Mouse (Mus musculus): ENCODE results near the gene Ybx1. TPM values are rescaled to one million over a fixed set of nuclear protein-coding genes. Genes with fewer than 3 reads are reported as not detected.

Gene Ybx1
- polyA plus RNA-seq, 1 experiment, result 867 TPM

DNA sequence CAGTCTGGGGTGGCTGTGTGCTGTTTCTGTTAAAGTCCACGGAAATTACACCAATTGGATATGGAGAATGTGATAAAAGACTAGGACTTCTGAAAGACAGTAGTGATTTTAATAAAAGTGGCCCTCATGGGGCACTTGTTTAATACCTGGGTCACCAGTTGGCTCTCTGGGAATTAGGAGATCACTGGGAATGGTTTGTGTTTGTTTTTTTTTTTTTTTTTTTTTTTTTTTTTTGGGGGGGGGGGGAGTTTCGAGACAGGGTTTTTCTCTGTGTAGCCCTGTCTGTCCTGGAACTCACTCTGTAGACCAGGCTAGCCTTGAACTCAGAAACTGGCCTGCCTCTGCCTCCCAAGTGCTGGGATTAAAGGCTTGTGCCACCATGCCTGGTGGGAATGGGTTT is 18.7 kb downstream of the Ybx1 start:
- Histone ChIP-seq H3K4me1 (ENCODE audit: control insufficient read depth, insufficient read depth, low read length) (no peaks in the 10 kb centered on the region), H3K27ac (ENCODE audit: insufficient read depth, low read length) (no peak overlapping the region), H3K4me3 (ENCODE audit: insufficient read depth, low read length) (no peak overlapping the region)
- TF ChIP-seq CTCF (IDR thresholded peaks at IDR 0.05; ENCODE audit: borderline replicate concordance, insufficient read depth, low read length) (no peak), POLR2A (IDR thresholded peaks at IDR 0.05; ENCODE audit: low read depth, low read length) (no peak)

DNA sequence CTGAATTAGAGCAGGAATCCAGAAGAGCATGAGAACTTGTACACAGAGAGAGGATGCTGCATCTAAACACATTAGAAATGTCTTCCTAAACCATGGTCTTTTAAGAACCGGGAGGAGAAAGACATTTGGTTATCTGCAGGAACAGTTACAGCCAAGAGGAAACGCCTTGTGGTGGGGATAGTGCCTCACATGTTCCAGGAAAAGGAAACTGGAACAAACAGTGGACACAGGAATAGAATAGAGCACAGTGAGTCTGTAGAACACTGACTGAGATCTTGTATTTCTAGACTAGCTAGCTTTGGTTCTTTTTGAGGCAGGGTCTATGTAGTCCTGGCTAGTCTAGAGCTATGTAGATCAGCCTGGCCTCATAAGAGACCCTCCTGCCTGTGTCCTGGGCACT is 19.2 kb downstream of the Ybx1 start:
- no peak overlapping the region for H3K4me3 ChIP-seq (ENCODE audit: insufficient read depth, low read length)
- H3K4me1 ChIP-seq (ENCODE audit: control insufficient read depth, insufficient read depth, low read length), result no peaks in the 10 kb centered on the region
- TF ChIP-seq CTCF (IDR thresholded peaks at IDR 0.05; ENCODE audit: borderline replicate concordance, insufficient read depth, low read length) (no peak), POLR2A (IDR thresholded peaks at IDR 0.05; ENCODE audit: low read depth, low read length) (no peak)
- no peak overlapping the region for H3K27ac ChIP-seq (ENCODE audit: insufficient read depth, low read length)

DNA sequence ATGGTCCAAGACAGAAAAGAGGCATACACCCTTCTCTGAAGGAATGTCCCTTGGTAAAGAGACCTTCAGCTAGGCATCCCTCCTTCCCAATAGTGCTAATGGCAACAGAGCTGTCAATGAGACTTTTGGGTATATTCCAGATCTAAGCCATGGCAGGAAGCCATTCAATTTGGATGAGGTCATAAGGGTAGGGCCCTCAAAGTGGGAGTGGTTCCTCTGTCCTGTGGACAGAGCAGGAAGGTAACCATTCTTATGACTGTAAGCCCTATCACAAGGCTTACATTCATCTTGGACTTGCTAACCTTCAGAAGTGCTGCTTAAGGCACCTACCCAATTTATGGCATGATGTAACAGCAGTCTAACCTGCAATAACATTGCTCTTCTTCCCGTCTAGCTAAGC is 19.8 kb downstream of the Ybx1 start:
- no peak for TF ChIP-seq POLR2A (IDR thresholded peaks at IDR 0.05; ENCODE audit: low read depth, low read length)
- TF ChIP-seq CTCF (IDR thresholded peaks at IDR 0.05; ENCODE audit: borderline replicate concordance, insufficient read depth, low read length), result no peak
- Histone ChIP-seq H3K27ac (ENCODE audit: insufficient read depth, low read length) (no peak overlapping the region), H3K4me3 (ENCODE audit: insufficient read depth, low read length) (no peak overlapping the region), H3K4me1 (ENCODE audit: control insufficient read depth, insufficient read depth, low read length) (no peaks in the 10 kb centered on the region)

DNA sequence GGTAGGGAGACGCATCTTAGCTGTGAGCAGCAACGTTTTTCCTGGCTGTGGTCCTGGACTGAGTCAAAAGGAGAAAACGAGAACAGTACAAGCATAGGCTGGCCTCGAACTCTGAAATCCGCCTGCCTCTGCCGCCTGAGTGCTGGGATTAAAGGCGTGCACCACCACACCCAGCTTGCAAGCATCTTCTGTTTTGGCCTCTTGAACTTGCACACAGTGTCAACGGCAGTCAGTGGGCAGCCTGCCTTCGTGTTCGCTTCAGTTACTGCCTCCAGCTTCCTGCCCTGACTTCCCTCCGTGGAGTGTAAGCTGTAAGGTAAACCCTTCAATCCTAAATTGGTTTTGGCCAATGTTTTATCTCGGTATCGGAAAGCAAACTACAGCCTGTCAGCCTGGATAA is 27.8 kb downstream of the Ybx1 start:
- H3K4me1 ChIP-seq (ENCODE audit: control insufficient read depth, insufficient read depth, low read length), result no peaks in the 10 kb centered on the region
- no peak for TF ChIP-seq POLR2A (IDR thresholded peaks at IDR 0.05; ENCODE audit: low read depth, low read length)
- no peak for TF ChIP-seq CTCF (IDR thresholded peaks at IDR 0.05; ENCODE audit: borderline replicate concordance, insufficient read depth, low read length)
- no peak overlapping the region for H3K4me3 ChIP-seq (ENCODE audit: insufficient read depth, low read length)
- H3K27ac ChIP-seq (ENCODE audit: insufficient read depth, low read length), result no peak overlapping the region

DNA sequence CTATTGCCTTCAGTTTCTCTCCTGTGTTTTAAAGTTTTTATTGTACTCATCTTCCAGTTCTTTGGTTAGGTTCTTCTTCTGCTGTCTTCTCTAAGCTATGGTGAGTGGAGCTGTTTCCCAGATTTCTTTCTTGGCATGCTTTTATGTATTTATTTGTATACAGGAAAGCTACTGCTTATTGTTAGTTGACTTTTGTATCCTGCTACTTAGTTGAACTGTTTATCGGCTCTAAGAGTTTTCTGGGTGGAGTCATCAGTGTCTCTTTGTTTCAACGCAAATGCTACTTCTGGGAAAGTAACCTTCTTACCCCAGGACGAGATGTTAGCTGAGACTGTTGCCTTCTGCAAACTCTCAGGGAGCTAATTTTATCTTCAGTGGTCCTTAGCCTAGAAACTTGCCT is 30.9 kb downstream of the Ybx1 start:
- Histone ChIP-seq H3K4me1 (ENCODE audit: control insufficient read depth, insufficient read depth, low read length) (no peaks in the 10 kb centered on the region), H3K4me3 (ENCODE audit: insufficient read depth, low read length) (no peak overlapping the region), H3K27ac (ENCODE audit: insufficient read depth, low read length) (no peak overlapping the region)
- no peak for TF ChIP-seq POLR2A (IDR thresholded peaks at IDR 0.05; ENCODE audit: low read depth, low read length)
- no peak for TF ChIP-seq CTCF (IDR thresholded peaks at IDR 0.05; ENCODE audit: borderline replicate concordance, insufficient read depth, low read length)

DNA sequence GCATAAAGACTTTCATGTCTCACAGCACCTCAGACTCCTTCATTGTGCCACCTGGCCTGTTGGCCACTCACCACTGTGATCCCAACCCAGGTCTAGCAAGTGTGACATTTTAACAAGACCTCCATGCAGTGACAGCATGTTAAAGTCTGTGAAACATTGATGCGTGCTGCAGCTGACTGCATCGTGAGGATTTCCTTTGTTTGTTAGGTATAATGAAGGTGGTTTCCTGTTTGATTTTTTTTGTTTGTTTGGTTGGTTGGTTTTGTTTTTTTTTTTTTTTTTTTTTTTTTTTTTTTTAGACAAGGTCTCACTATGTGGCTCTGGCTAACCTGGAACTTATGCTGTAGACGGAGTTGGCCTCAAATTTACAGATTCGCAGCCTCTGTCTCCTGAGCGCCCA is 31.9 kb downstream of the Ybx1 start:
- no peaks in the 10 kb centered on the region for H3K4me1 ChIP-seq (ENCODE audit: control insufficient read depth, insufficient read depth, low read length)
- no peak for TF ChIP-seq CTCF (IDR thresholded peaks at IDR 0.05; ENCODE audit: borderline replicate concordance, insufficient read depth, low read length)
- no peak for TF ChIP-seq POLR2A (IDR thresholded peaks at IDR 0.05; ENCODE audit: low read depth, low read length)
- H3K27ac ChIP-seq (ENCODE audit: insufficient read depth, low read length), result no peak overlapping the region
- no peak overlapping the region for H3K4me3 ChIP-seq (ENCODE audit: insufficient read depth, low read length)

DNA sequence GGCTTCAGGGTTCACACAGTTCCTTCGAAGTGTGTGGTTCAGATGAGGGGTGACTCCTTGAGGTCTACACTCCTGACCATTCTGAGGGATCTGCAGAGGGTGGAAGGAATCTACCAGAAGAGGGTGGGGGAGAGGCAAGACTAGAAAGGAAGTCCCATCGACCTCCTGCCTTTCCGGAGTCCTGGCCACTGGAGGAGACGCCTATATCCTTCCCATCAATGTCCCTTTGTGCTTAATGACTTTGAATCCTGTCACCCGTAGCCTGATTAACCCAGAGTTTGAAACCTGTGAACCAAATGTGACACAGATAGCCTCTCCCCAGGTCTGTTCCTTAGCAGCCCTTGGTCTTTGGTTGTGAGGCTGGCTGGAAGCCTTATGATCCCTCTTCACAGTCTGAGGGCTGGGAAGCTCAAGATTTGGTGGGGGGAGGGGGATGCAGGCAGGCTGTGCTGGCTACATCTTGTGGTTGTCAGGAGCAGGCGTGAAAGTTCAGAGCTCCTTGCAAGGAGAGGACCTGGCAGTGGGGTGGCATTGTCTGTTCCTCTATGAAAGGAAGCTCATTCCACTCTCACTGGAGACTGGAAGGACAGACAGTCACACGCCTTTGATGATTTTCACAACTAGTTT is 33.2 kb downstream of the Ybx1 start:
- H3K4me1 ChIP-seq (ENCODE audit: control insufficient read depth, insufficient read depth, low read length), result no peaks in the 10 kb centered on the region
- H3K4me3 ChIP-seq (ENCODE audit: insufficient read depth, low read length), result no peak overlapping the region
- H3K27ac ChIP-seq (ENCODE audit: insufficient read depth, low read length), result no peak overlapping the region
- no peak for TF ChIP-seq POLR2A (IDR thresholded peaks at IDR 0.05; ENCODE audit: low read depth, low read length)
- no peak for TF ChIP-seq CTCF (IDR thresholded peaks at IDR 0.05; ENCODE audit: borderline replicate concordance, insufficient read depth, low read length)

DNA sequence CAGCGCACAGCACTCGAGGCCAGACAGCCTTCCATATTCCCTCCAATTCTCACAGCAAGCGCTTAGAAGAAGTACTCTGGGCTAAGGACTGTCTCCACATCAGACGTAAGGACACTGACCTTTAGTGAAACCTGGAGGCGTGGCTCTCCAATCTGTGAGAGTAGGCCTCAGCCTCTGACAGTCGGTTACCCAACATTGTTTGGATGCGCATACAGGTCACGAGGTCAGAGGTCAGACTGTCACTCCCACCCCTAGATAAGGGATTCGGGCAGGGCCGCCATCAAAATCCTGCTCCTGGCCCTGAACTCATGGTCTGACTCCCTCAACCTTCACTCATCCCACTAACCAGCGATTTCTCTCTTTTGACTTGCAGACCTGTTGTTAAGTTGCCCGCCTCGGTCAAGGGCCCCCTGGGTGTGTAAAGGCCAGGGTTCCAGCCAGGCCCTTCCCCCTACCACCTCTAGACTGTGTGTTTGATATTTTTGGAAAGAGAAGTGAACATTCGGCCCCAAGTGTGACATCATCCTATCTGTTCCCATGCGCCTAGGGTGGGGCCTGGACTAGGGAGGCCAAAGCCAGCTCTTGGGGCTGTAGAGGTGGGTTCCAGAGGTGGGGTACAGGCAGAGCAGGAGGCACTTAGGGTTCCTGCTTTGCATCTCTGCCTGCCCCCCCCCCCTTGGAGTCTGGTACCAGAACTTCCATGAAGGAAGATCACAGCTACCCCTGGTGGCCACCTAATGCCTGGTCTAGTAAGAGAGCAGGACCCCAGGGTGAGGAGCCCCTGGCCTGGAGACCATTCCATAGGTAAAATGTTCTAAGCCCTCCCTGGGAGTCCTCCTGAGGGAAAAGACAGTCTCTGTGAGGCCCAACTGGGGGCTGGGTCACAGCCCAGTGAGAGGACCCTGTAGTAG is 34.8 kb downstream of the Ybx1 start:
- Histone ChIP-seq H3K4me3 (ENCODE audit: insufficient read depth, low read length) (no peak overlapping the region), H3K27ac (ENCODE audit: insufficient read depth, low read length) (no peak overlapping the region), H3K4me1 (ENCODE audit: control insufficient read depth, insufficient read depth, low read length) (no peaks in the 10 kb centered on the region)
- TF ChIP-seq POLR2A (IDR thresholded peaks at IDR 0.05; ENCODE audit: low read depth, low read length) (no peak), CTCF (IDR thresholded peaks at IDR 0.05; ENCODE audit: borderline replicate concordance, insufficient read depth, low read length) (no peak)

DNA sequence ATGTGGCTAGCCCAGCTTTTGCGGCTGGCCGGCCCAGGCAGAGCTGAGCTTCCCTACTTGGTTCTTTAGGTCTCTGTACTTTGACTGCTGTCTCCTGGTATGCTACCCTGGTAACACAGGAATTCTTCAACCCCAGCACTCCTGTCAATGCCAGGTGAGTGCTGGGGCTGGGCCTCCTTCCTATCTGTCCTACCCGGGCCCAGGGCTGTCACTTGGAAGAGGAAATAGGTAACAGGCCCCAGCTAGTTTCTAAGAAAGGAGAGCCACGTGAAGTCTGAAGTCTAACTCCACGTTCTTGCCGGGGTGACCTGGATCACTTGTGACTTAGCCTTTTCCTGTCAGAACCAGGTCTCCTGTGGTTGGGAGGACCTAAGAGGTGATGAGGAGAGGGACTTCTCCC is 37.3 kb downstream of the Ybx1 start:
- H3K4me1 ChIP-seq (ENCODE audit: control insufficient read depth, insufficient read depth, low read length), result 0 out of 2 replicates have a peak, but pooled peaks cover 5% of the 10 kb centered on the region
- H3K27ac ChIP-seq (ENCODE audit: insufficient read depth, low read length), result no peak overlapping the region
- TF ChIP-seq CTCF (IDR thresholded peaks at IDR 0.05; ENCODE audit: borderline replicate concordance, insufficient read depth, low read length), result no peak
- no peak for TF ChIP-seq POLR2A (IDR thresholded peaks at IDR 0.05; ENCODE audit: low read depth, low read length)
- no peak overlapping the region for H3K4me3 ChIP-seq (ENCODE audit: insufficient read depth, low read length)

DNA sequence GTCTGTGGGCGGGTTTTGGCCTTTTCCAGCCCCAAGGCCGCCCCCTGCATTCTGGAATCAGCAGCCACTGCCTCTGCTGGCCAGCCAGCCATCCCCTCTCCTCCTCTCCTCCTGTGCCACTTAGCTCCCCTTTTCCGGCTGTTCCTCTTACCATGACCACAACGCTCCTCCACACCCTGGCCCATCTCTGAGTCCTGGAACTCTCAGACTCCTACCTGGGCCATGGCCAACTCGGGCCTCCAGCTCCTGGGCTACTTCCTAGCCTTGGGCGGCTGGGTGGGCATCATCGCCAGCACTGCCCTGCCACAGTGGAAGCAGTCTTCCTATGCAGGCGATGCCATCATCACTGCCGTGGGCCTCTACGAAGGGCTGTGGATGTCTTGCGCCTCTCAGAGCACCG is 39.1 kb downstream of the Ybx1 start, which contains the start of gene Cldn19:
Cldn19 (plus strand) TSS at position 64 of the 400 bp plus-strand sequence.
- no peak within 1 kb of the TSS for H3K27ac ChIP-seq (ENCODE audit: insufficient read depth, low read length)
- H3K4me3 ChIP-seq (ENCODE audit: insufficient read depth, low read length), result no peak within 1 kb of the TSS
- TF ChIP-seq POLR2A (IDR thresholded peaks at IDR 0.05; ENCODE audit: low read depth, low read length) (no peak), CTCF (IDR thresholded peaks at IDR 0.05; ENCODE audit: borderline replicate concordance, insufficient read depth, low read length) (no peak)
- H3K4me1 ChIP-seq (ENCODE audit: control insufficient read depth, insufficient read depth, low read length), result 0 out of 2 replicates have a peak, but pooled peaks cover 5% of the 10 kb centered on the region

Measured in embryonic fibroblast, embryonic 13.5 days (primary cell).